ENCODE assay signal across 11 mouse cellular contexts in genomic region chr5:114413067-114413735, GRCm38 (mm10). TPM values are rescaled to one million over a fixed set of nuclear protein-coding genes. Genes with fewer than 3 reads are reported as not detected.
DNase-seq lines count a peak whose midpoint lies in the region; ATAC-seq and TF ChIP-seq lines count a peak whose summit lies in the region.
"Had no signal": no experiment of that assay in that cellular context is flagged by ENCODE, and none has a peak within 500 bp of the region (broad histone marks: within the 10 kb centered on the region; RNA-seq: fewer than 3 reads in every experiment).

No protein-coding gene starts in this region.

- H3K27ac ChIP-seq in lung, postnatal 0 days (ENCODE audit: low read length): peak overlapping the region; percentile 70; the same call in 1 of the 2 replicates

- WGBS in lung, postnatal 0 days: 31% methylated on average over 16 of the region's 16 CpGs

- ATAC-seq in lung, postnatal 0 days: peak; percentile 90
- ATAC-seq in inflammation-experienced regulatory T-cells, adult 6 months: no peak
- ATAC-seq: forebrain, postnatal 0 days had no signal

- no peaks in the 10 kb centered on the region for H3K9me3 ChIP-seq in lung, postnatal 0 days (ENCODE audit: low read length)

- no peak overlapping the region for H3K9ac ChIP-seq in lung, postnatal 0 days (replicated peaks; ENCODE audit: low read depth)
- H3K9ac ChIP-seq: forebrain, postnatal 0 days had no signal

- no peaks in the 10 kb centered on the region for H3K4me1 ChIP-seq in lung, postnatal 0 days (ENCODE audit: insufficient read depth, low read depth, low read length)

- peaks cover 59% of the 10 kb centered on the region for H3K36me3 ChIP-seq in lung, postnatal 0 days (ENCODE audit: insufficient read depth, low read length)

- H3K4me3 ChIP-seq in lung, postnatal 0 days (ENCODE audit: low read depth, low read length): no peak overlapping the region

- H3K27me3 ChIP-seq in lung, postnatal 0 days (replicated peaks; ENCODE audit: insufficient read depth, low read length): no peaks in the 10 kb centered on the region

- no peak for TF ChIP-seq CTCF in lung, postnatal 0 days (IDR thresholded peaks at IDR 0.05)

- H3K4me2 ChIP-seq in lung, postnatal 0 days (replicated peaks; ENCODE audit: low read depth, low read length): no peak overlapping the region

- peak; percentile 28 for DNase-seq in embryo, embryonic 10 days (ENCODE audit: low spot score)
- no peak for DNase-seq in embryo, embryonic 10.5 days (ENCODE audit: low spot score)
- peak; percentile 65 for DNase-seq in fibroblast of lung, adult 2 months (ENCODE audit: low read depth)
- peak; percentile 42 to 66 for DNase-seq in kidney, adult 8-10 months
- peak; percentile 95 for DNase-seq in lung, postnatal 0 days (ENCODE audit: low spot score)
- DNase-seq in T-cell, adult 2 months (ENCODE audit: low spot score): no peak
- DNase-seq in retina, postnatal 1 day: no peak
- DNase-seq: cerebellum, postnatal 36 days; forebrain, postnatal 0 days; layer of hippocampus, adult 9-11 months had no signal

- peak; percentile 66 for TF ChIP-seq EP300 in lung, postnatal 0 days (IDR thresholded peaks at IDR 0.05)

RNA-seq across cellular contexts. Expression of gene Mmab, which starts 30.7 kb away (rescaled TPM):
- polyA plus RNA-seq in lung, postnatal 0 days (2015; fragmentation: Nextera tagmentation; extraction: Ambion mirVana): 11.1 and 12.8 TPM in 2 replicates
- polyA plus RNA-seq in inflammation-experienced regulatory T-cells, adult 6 months (2017; shearing (Covaris generic)): 1 to 10 TPM; 4.2 to 5.9 (median 4.2) TPM

RNA-seq across cellular contexts. Expression of gene Mvk, which starts 30.9 kb away (rescaled TPM):
- 28.9 and 30.1 TPM in 2 replicates for polyA plus RNA-seq in lung, postnatal 0 days (2015; fragmentation: Nextera tagmentation; extraction: Ambion mirVana)
- polyA plus RNA-seq in inflammation-experienced regulatory T-cells, adult 6 months (2017; shearing (Covaris generic)): 10 to 100 TPM in 2 of 3 experiments, 1 to 10 TPM in 1; 9.6 to 13.8 (median 12.8) TPM

RNA-seq across cellular contexts. Expression of gene Ube3b, which starts 32.8 kb away (rescaled TPM):
- polyA plus RNA-seq in lung, postnatal 0 days (2015; fragmentation: Nextera tagmentation; extraction: Ambion mirVana): 28.9 and 30.1 TPM in 2 replicates
- 10 to 100 TPM; 23.0 to 29.2 (median 28.0) TPM for polyA plus RNA-seq in inflammation-experienced regulatory T-cells, adult 6 months (2017; shearing (Covaris generic))

RNA-seq across cellular contexts. Expression of gene Kctd10, which starts 32.9 kb away (rescaled TPM):
- polyA plus RNA-seq in lung, postnatal 0 days (2015; fragmentation: Nextera tagmentation; extraction: Ambion mirVana): 223 and 230 TPM in 2 replicates
- 10 to 100 TPM; 57.7 to 73.7 (median 61.6) TPM for polyA plus RNA-seq in inflammation-experienced regulatory T-cells, adult 6 months (2017; shearing (Covaris generic))

Comparison
In these comparisons a context has a peak if more than half of its experiments do, and no peak if none do; other contexts are left out.
1. DNase-seq: peak in embryo, embryonic 10 days (single experiment), fibroblast of lung, adult 2 months (single experiment), kidney, adult 8-10 months (2 of 2) and lung, postnatal 0 days (single experiment); none in embryo, embryonic 10.5 days (single experiment), T-cell, adult 2 months (single experiment) and retina, postnatal 1 day (single experiment).